Mouse (Mus musculus) liver, postnatal 0 days (tissue): ENCODE results near the gene Igfbp5.

Source experiments
- CTCF ChIP-seq: sonication (generic); IDR thresholded peaks from 2 replicates; pipeline ENCODE4 v1.5.1; 2016; ENCODE audit warnings: antibody characterized with exemption, low read depth
- EP300 ChIP-seq: IDR thresholded peaks from 2 replicates; pipeline ENCODE4 v1.6.1; 2016; ENCODE audit warnings: antibody characterized with exemption, low read depth, mild to moderate bottlenecking

GRCm38 (mm10) chr1:72813639-72814403 is 60.9 kb downstream of the Igfbp5 start:
- TF ChIP-seq CTCF, result no peak
- no peak for TF ChIP-seq EP300
